Mouse (Mus musculus) monocyte, adult 5-6 weeks (primary cell): Measurements from ENCODE around the gene Dtnb. TPM values are rescaled to one million over a fixed set of nuclear protein-coding genes. Genes with fewer than 3 reads are reported as not detected.
"Not testable (repeated sequence)": the region's sequence is repeated elsewhere in the genome, so short reads cannot be mapped to it uniquely, and the experiment has no call there.

Experiments used
- ATAC-seq: fragments of 153-309, 156-312 bp; replicated peaks from 2 replicates; pipeline ENCODE4 v1.8.0; 2017; ENCODE audit warnings: mild to moderate bottlenecking; ENCODE audit not compliant: low TSS enrichment, insufficient number of reproducible peaks, severe bottlenecking, poor library complexity, low FRiP score
- total RNA-seq: library from RNA; stranded (forward); fragments of 200-1000, 200-491, 200-594 nt; gene quantifications from 3 replicates; pipeline ENCODE4 v1.2.3, GENCODE M21; 2017

Gene Dtnb
- total RNA-seq, 1 experiment from 2014 or later = 16.8 TPM

DNA sequence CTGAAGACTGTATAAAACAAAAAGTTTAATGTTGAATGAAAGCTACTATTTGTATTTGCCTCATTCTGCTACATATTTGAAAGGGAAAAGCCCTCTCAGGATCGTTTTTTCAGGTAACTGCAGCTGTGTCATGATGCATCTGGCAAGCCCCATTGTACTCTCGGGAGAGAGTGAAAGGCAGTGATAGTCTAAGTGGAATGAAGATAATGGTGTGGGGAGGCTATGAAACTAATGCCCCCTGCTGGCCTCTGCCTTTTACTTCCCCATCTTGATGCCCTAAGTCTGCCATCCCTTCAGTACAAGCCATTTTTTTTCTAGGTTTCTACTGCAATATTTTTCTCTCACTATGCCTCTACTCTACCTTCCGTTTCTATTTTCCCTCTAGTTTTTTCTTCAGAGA is 69.8 kb downstream of the Dtnb start:
- no peak for ATAC-seq

DNA sequence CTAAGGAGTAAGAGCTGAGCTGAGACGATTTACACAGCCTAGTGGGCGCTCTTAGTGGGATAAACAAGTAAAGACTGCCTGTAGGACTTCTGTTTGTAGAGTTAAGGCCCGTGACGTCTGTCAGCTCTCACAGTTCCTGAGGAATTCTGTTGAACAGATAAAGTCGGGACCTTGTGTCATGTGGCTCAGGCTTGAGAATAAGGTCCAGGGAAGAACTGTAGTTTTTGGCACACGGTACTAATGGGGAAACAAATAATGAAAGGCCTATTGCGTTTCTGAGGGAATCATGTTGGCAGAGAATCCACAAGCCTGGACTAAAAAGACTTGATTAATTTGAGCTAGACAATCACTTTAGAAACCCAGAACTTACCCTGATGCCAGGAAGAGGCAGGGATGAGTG is 84.6 kb downstream of the Dtnb start:
- ATAC-seq = no peak

DNA sequence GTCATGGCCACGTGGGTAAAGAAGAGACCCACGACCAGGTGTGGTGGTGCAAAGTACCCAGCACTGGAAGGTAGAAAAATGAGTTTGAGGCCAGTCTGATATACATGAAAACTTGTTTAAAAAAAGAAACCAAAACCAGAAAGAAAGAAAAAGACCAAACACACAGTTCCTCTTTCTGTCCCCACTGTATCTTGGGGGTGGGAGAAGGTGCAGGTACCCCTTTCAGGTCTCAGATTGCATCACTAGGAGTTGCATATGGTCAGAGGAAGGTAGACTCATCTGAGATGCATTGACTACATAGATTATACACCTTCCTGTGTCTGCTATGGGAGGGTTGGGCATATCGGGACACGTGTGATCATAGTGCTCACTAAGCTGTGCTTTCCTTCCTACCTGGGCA is 85.1 kb downstream of the Dtnb start:
- no peak for ATAC-seq

DNA sequence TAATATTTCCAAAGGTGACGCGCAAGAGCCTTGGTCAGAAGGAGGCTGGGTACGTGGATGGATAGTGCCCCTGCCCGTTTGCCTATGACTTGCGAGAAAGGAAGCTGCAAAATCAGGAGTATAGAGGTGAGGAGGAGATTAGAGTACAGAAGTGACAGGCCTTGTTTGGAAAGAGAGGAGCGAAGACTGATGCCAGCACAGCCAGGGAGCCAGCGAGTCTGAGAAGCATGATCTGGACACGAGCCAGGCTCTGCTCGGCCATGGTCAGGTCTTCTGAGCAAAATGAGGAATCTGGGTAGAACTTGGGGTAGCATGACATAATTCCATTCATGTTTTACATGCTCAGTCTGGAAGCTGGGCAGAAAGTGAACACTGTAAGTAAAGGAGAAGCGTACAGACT is 85.6 kb downstream of the Dtnb start:
- no peak for ATAC-seq

DNA sequence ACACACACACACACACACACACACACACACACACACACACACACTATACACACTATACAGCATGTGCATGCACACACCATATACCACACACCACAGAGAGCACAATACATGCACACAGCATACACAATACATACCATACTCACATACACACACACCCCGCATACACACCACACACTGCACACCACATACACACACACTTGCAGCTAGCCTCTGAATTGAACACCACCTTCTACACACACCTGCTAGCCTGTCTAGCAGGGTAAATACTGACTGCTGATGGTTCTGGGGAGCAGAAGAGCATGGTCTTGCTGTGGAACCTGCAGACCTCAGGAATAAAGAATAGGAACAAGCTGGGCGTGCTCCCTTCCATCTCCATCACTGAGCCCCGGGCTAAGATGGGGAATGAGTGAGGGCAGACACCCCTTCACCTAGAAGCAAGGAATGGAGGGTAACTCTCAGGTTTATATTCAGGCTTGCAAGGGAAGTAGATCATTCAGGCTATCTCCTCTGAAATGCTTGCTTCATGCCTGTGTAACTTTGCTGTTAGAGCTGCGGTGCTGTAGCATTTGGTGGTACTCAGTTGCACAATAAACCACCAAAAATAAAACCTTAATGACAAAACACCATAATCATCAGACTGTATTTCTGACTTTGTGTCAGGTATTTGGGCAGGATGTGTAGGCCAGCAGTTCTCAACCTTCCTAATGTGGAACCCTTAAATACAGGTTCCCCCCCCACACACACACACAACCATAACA is 87.6 kb downstream of the Dtnb start:
- no peak for ATAC-seq

- peak; percentile 41; the same call in 1 of the 2 replicates for ATAC-seq
Measured at GRCm38 (mm10) chr12:3660985-3661635, 88.9 kb downstream of the Dtnb start.

GRCm38 (mm10) chr12:3662660-3663059 is 90.5 kb downstream of the Dtnb start:
- no peak for ATAC-seq

DNA sequence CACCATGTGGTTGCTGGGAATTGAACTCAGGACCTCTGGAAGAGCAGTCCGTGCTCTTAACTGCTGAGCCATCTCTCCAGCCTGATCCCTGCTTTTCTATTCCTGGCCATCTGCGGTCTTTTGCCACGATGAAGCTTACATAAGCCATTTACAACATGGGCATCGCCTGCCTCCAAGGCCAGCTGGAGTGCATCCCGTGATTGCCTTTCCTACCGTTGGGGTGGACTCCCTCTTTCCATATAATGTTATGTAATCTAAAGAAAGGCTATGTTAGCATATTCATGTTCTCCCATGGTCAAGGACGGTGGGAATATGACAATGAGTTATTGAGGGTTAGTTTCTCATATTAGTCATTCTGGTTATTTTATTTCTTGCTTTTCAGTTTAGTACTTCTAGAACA is 91.2 kb downstream of the Dtnb start:
- ATAC-seq = no peak

- no peak for ATAC-seq
Measured at GRCm38 (mm10) chr12:3669971-3670381, 97.8 kb downstream of the Dtnb start.

- ATAC-seq = no peak
Measured at GRCm38 (mm10) chr12:3671117-3671516, 98.9 kb downstream of the Dtnb start.

- no peak for ATAC-seq
Measured at GRCm38 (mm10) chr12:3672786-3673185, 100.6 kb downstream of the Dtnb start.

GRCm38 (mm10) chr12:3673886-3674285 is 101.7 kb downstream of the Dtnb start:
- ATAC-seq = no peak

GRCm38 (mm10) chr12:3674913-3675312 is 102.7 kb downstream of the Dtnb start:
- ATAC-seq = no peak

DNA sequence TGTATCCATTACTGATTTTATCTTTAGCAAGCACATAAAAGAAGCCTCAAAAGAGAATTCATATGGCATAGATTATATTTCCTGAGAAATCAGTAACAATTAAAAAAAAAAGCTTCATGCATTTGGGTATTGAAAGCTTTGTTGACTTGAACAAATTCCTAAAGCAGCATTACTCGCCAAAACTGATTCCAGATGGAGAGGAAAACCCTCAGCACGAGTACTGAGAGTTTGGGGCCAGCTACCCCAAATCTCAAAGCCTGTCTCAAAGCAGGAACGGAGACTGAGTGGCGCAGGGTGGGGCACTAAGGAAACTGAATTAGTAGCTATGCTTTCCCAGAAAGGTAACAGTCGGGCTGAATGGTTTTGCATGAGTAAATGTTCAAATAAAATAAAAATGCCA is 108.5 kb downstream of the Dtnb start:
- ATAC-seq = no peak

GRCm38 (mm10) chr12:3683041-3683440 is 110.9 kb downstream of the Dtnb start:
- no peak for ATAC-seq

GRCm38 (mm10) chr12:3686419-3686940 is 114.3 kb downstream of the Dtnb start:
- ATAC-seq = no peak

DNA sequence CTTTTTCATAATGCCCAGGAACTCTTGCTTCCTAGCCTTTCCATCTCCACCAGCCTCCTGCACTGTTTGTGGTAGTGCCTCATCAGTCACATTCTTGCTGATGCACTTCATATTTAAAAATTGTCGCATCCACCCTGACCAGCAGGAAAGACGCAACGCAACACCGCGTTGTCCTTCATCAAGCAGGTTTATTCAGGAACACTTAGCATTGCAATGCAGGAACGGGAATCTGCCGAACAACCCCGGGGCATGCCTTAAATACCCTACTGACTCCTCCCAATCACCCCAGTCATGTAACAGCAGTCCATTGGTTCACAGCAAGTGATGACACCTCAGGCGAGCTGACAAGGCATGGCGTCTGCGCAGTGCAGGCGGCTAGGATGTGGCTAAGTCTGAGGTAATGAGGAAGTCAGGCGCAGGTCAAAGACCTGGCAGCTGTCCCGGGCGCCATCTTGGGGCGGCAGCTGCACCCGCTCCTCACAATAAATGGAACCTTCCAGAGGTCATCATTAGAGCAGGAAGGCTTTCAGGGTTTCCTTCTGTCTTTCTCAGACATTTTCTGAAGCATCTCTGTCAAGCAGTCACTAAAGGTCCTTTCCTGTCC is 118.8 kb downstream of the Dtnb start:
- ATAC-seq = not testable (repeated sequence)

DNA sequence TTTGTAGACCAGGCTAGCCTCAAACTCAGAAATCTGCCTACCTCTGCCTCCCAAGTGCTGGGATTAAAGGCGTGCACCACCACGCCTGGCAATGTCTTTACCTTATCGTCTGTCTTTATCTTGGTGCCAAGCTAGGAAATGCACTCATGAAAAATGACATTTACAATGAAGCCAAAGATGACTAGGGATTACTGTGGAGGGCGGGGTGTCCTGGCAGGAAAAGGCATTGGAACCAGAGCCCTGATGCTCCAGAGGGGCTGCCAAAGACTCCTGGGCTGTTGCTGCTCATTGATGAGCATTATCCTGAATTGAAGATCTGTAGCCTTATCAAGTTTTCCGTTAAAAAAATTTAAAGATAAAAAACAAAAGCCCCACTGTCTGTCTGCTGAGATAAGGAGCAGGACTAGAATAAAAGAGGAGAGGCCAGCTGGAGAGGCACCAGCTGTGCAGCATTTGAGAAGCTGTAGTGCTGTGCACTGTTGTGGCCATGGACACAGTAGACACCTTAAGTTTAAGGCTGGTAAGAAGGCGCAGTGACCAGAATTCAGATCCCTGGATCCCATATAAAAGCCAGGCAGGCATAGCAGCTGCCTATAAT is 120.7 kb downstream of the Dtnb start:
- no peak for ATAC-seq

- peak; percentile 76 for ATAC-seq
Measured at GRCm38 (mm10) chr12:3695741-3696501, 123.7 kb downstream of the Dtnb start.
